Mouse (Mus musculus): Measurements from ENCODE around the gene Olfr775.

Olfr775 gene

DNA sequence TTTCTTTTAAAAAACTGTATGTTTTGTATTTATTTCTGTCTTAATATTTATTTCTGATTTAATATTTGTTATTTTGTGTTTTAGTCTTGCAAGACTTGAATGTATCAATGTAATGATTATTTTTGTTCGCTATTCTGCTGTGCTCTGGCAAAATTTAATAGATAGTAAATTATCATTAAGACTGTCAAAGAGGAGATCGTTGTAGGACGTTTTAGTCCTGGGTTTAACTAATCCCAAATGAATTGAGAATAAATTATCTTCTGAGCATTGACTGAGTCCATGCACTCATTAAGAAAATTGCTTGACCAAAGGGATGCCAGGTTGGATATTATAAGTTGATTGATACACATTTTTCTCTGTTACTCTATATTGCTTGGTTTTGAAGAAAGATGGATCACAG, at the start of gene Olfr775:
Gene Olfr775 (plus strand): TSS at position 301 of the 400 bp plus-strand sequence.
- DNase-seq (ENCODE audit: low spot score), result no peak

DNA sequence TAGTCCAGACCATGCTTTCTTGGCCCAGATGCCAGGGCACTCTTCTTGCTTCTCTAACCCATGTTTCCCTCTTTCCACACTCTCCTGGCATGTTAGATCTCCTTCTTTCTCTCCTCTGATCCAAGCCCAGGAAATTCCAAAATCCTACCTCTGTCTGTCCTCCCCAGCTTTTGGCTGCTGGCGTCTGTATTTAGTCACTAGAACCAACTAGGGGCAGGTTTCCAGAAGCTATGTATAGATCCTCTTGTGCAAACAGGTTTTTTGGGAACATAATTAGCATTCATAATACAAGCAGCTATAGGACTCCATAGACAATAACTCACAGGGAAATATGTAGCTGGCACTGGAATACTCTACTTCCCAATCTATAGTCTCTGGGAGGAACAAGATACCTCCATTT, 17.5 kb upstream of the Olfr775 start:
- DNase-seq (ENCODE audit: low spot score), result no peak

DNA sequence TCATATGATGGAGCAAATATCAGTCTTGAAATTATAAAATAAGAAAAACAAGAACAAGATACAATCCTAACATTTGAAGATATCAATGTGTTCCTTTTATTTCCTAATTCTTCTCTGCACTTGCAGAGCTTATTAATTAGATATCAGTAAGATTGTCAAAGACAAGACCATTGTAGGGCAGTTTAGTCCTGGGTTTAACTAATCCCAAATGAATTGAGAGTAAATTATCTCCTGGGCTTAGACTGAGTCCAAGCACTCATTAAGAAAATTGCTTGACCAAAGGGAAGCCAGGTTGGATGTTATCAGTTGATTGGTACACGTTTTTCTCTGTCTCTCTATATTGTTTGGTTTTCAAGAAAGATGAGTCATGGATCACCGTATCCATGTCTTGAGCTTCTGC, 12.3 kb upstream of the Olfr775 start, which contains the start of gene Olfr774:
Gene Olfr774 (plus strand): TSS at position 301 of the 400 bp plus-strand sequence.
- no peak for DNase-seq (ENCODE audit: low spot score)

DNA sequence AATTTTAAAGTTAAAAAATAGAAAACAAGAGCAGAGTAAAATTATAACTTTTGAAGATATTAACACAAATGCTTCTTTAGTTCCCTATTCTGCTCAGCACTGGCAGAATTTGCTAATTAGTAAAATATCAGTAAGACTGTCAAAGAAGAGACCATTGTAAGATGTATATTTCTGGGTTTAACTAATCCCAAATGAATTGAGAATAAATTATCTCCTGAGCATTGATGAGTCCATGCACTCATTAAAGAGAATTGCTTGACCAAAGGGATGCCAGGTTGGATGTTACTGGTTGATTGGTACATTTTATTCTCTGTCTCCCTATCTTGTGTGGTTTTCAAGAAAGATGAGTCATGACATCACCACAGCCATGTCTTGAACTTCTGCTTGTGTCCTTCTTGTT, 10.6 kb downstream of the Olfr775 start, which contains the start of gene Olfr776:
Gene Olfr776 (plus strand): TSS at position 301 of the 400 bp plus-strand sequence.
- DNase-seq (ENCODE audit: low spot score), result no peak

DNA sequence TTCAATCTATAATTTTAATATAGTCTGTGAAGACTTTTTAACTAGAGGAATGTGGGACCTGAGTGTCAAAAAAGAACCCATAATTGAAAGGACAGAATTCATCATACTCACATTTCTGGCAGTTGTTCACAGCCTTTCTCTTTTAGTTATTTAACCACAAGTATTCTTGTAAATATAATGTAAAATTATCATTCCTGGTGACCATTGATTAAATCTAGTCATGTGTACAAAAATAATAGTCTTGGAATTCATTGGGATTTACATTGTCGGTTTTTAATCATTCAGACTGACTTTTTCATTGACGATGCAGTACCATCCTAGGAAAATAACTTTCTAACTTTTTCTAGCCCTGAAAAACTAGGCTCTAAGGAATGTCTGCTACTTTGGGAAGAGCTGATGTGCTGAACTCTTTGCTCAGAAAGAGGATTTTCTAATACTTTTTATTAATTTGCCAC, 22.9 kb downstream of the Olfr775 start, which contains the start of gene Olfr777:
Gene Olfr777 (minus strand): TSS at position 405 of the 455 bp plus-strand sequence.
- DNase-seq (ENCODE audit: low spot score), result no peak
